ENCODE assay signal across 9 mouse cellular contexts in the genomic region with DNA sequence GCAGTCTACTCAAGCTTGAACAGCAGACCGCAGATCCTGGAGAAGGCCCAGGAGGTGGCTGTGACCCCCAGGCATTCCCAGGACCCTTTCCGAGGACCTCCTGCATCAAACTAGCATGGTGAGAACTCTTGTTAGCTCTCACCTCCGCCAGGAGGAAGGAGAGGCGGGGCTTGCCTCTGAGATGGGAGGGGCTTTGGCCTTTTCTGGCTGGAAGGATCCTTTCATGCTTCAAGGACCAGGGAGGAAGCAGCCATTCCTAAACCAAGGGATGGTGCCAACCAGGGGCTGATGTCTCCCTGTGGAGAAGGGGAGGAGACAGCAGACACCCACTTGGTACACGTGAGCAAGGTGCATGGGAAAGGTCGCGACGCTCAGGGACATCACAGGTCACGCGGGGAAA. TPM values are rescaled to one million over a fixed set of nuclear protein-coding genes. Genes with fewer than 3 reads are reported as not detected.
DNase-seq lines count a peak whose midpoint lies in the region; ATAC-seq lines count a peak whose summit lies in the region.
"Had no signal": no experiment of that assay in that cellular context is flagged by ENCODE, and none has a peak within 500 bp of the region (broad histone marks: within the 10 kb centered on the region; RNA-seq: fewer than 3 reads in every experiment).

No protein-coding gene starts in this region.

- H3K36me3 ChIP-seq in kidney, embryonic 14.5 days (ENCODE audit: control insufficient read depth, insufficient read depth, low read length): no peaks in the 10 kb centered on the region
- H3K36me3 ChIP-seq in hindbrain, embryonic 15.5 days: no peaks in the 10 kb centered on the region
- H3K36me3 ChIP-seq in midbrain, embryonic 15.5 days (replicated peaks): no peaks in the 10 kb centered on the region

- peaks cover 4% of the 10 kb centered on the region; the same call in 1 of the 2 replicates for H3K4me1 ChIP-seq in kidney, embryonic 14.5 days (ENCODE audit: control insufficient read depth, insufficient read depth, low read length)
- H3K4me1 ChIP-seq in hindbrain, embryonic 15.5 days (replicated peaks): peaks cover 13% of the 10 kb centered on the region; the same call in 1 of the 2 replicates
- peaks cover 10% of the 10 kb centered on the region for H3K4me1 ChIP-seq in midbrain, embryonic 15.5 days

- no peak for DNase-seq in kidney, postnatal 10 days
- DNase-seq in embryo, embryonic 10.5 days (ENCODE audit: low spot score): peak; percentile 47
- no peak for DNase-seq in testis, postnatal 10 days (ENCODE audit: low spot score)
- DNase-seq in T-cell, adult 2 months (ENCODE audit: low spot score): no peak
- DNase-seq: gastrocnemius, postnatal 36 days had no signal

- H3K4me2 ChIP-seq in kidney, embryonic 14.5 days (replicated peaks; ENCODE audit: low read depth, low read length): peak overlapping the region; percentile 29
- peak overlapping the region; percentile 39 for H3K4me2 ChIP-seq in hindbrain, embryonic 15.5 days
- H3K4me2 ChIP-seq in midbrain, embryonic 15.5 days: peak overlapping the region; percentile 33

- ATAC-seq in kidney, embryonic 14.5 days (ENCODE audit: low FRiP score, low TSS enrichment): peak; percentile 78
- peak; percentile 18; the same call in 1 of the 2 replicates for ATAC-seq in hindbrain, embryonic 15.5 days (ENCODE audit: low FRiP score, low read depth)
- no peak for ATAC-seq in midbrain, embryonic 15.5 days (replicated peaks)
- no peak for ATAC-seq in erythroid progenitor cell, adult 5-6 weeks (replicated peaks; ENCODE audit: low FRiP score, poor library complexity, severe bottlenecking)

- whole genome bisulfite sequencing in kidney, embryonic 14.5 days: 16% methylated on average over 10 of the region's 10 CpGs
- WGBS in hindbrain, embryonic 15.5 days: 35% methylated on average over 10 of the region's 10 CpGs
- 23% methylated on average over 10 of the region's 10 CpGs for WGBS in midbrain, embryonic 15.5 days

- no peaks in the 10 kb centered on the region for H3K9me3 ChIP-seq in kidney, embryonic 14.5 days (ENCODE audit: control insufficient read depth, low read length)
- H3K9me3 ChIP-seq in hindbrain, embryonic 15.5 days: no peaks in the 10 kb centered on the region
- H3K9me3 ChIP-seq in midbrain, embryonic 15.5 days: no peaks in the 10 kb centered on the region

- no peak overlapping the region for H3K27ac ChIP-seq in kidney, embryonic 14.5 days (ENCODE audit: low read depth, low read length)
- H3K27ac ChIP-seq in hindbrain, embryonic 15.5 days (replicated peaks): no peak overlapping the region
- H3K27ac ChIP-seq in midbrain, embryonic 15.5 days: no peak overlapping the region

- no peaks in the 10 kb centered on the region for H3K27me3 ChIP-seq in kidney, embryonic 14.5 days (ENCODE audit: control insufficient read depth, insufficient read depth, low read length)
- no peaks in the 10 kb centered on the region for H3K27me3 ChIP-seq in hindbrain, embryonic 15.5 days
- H3K27me3 ChIP-seq in midbrain, embryonic 15.5 days (replicated peaks): no peaks in the 10 kb centered on the region

- no peak overlapping the region for H3K9ac ChIP-seq in kidney, embryonic 14.5 days (ENCODE audit: low read depth, low read length)
- H3K9ac ChIP-seq in hindbrain, embryonic 15.5 days: no peak overlapping the region
- no peak overlapping the region for H3K9ac ChIP-seq in midbrain, embryonic 15.5 days

- peak overlapping the region; percentile 13; the same call in 1 of the 2 replicates for H3K4me3 ChIP-seq in kidney, embryonic 14.5 days (ENCODE audit: low read length)
- H3K4me3 ChIP-seq in hindbrain, embryonic 15.5 days: no peak overlapping the region
- no peak overlapping the region for H3K4me3 ChIP-seq in midbrain, embryonic 15.5 days

RNA-seq across cellular contexts. Expression of gene Amn, which starts 13.6 kb away (rescaled TPM):
- 7.8 and 14.5 TPM in 2 replicates for polyA plus RNA-seq in kidney, embryonic 14.5 days (2014; fragmentation: Nextera tagmentation; extraction: Ambion mirVana)
- 30.9 and 32.0 TPM in 2 replicates for polyA plus RNA-seq in hindbrain, embryonic 15.5 days (2015; fragmentation: Nextera tagmentation; extraction: Ambion mirVana)
- polyA plus RNA-seq in midbrain, embryonic 15.5 days (2015; fragmentation: Nextera tagmentation; extraction: Ambion mirVana): 13.9 and 16.4 TPM in 2 replicates
- total RNA-seq in erythroid progenitor cell, adult 5-6 weeks (2015; ENCODE audit: low replicate concordance): not detected in 2 replicates
- total RNA-seq in erythroid progenitor cell, adult 5-6 weeks (2017; ENCODE audit: low replicate concordance): not detected in 2 replicates
- total RNA-seq: gastrocnemius, postnatal 36 days had no signal

Comparison
In these comparisons a context has a peak if more than half of its experiments do, and no peak if none do; other contexts are left out.
1. ATAC-seq: peak in kidney, embryonic 14.5 days (single experiment) and hindbrain, embryonic 15.5 days (single experiment); none in midbrain, embryonic 15.5 days (single experiment) and erythroid progenitor cell, adult 5-6 weeks (single experiment).
2. Peak in every context shown above with its lines, with median percentiles within 50 percentile points of each other: H3K4me2 ChIP-seq.